Mouse (Mus musculus): ENCODE measurements around the gene Gm5640. TPM values are rescaled to one million over a fixed set of nuclear protein-coding genes. Genes with fewer than 3 reads are reported as not detected.
"Not testable (repeated sequence)": the region's sequence is repeated elsewhere in the genome, so short reads cannot be mapped to it uniquely, and the experiment has no call there.

The Gm5640 gene
- under 1 TPM in 1 of 2 experiments, not detected in 1; 0.40 TPM for total RNA-seq (2021)

DNA sequence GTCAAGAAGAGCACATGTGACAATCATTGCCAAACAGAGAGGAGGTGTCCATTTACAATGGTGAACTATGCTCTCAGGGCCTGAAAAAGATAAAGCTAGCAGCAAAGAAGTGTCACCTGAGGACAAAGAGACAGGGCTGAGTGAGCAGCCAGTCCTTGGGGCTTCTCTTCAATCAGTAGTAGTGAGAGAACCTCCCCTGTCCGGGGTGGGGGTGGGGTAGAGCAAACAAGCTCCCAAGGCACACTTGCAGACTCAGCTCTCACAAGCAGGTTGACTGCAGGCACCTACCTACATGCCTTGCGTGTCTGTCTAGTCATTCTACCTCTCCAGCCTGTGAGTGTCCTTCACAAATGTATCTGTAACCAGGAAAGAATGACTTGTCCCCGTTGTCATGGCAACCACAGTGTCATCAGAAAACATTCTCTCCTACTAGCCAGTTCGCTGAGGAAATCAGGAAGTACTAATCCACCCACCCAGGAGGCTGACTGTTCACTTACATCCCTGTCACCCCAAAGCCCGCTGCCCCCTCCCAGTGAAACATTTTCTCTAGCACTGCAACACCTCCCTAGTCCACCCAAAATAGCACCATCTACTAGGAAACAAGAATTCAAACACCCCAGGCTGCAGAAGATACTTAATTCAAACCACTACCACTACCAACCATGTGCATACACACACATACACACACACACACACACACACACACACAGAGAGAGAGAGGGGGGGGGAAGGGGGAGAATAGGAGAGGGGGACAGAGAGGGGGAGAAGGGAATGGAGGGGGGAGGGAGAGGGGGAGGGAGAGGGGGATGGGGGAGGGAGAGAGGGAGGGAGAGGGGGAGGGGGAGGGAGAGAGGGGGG, at the start of gene Gm5640:
Gene Gm5640 (minus strand): TSS at position 170 of the 858 bp plus-strand sequence.
- intact Hi-C loops (cut with DNase I); DNase-seq: not testable (repeated sequence)

DNA sequence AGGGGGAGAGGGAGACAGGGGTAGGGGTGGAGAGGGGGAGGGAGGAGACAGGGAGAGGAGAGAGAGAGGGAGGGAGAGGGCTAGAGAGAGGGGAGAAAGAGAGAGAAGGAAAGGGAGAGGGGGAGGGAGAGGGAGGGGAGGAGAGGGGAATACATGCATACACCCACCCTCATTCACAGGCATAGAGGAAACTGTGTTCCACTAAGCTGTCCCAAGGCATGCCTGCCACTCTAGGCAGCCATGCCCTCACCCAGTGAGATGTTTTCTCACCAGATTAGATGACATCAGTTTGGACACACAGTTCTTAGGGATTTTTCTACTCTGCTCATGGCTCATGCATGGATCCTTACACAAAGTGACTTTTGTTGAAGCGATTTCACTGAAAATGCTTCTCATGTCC, 958 bp upstream of the Gm5640 start:
- DNase-seq; intact Hi-C loops (cut with DNase I): not testable (repeated sequence)

DNA sequence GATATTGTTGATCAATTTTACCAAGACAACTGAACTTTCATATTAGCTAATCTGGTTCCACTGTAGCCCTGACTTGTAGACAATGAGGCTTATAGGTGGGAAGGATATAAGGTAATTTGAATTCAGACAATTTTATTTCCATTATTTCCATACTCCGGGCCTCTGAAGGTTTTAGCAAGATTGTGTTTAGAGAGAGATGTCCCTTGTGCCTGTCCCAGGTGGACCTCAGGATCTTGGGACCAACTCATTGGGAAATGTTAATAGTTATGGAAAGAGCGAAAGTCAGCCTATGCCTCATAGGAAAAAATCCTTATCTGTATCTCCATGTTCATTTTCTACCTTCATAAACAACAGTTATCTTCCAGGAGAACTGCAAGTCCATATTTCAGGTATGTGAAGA, 53.1 kb downstream of the Gm5640 start, which contains the start of gene Olfr1325:
Gene Olfr1325 (plus strand): TSS at position 301 of the 400 bp plus-strand sequence.
- no peak for DNase-seq
- intact Hi-C loops (cut with DNase I): no loop called here

Other genes starting within 250 kb of the Gm5640 start
- gene G6pdx, start 216.4 kb downstream of the Gm5640 start, total RNA-seq (2021): 10 to 100 TPM; 48.4 to 50.7 TPM
- not detected for gene Gm6880, start 164.2 kb downstream of the Gm5640 start, total RNA-seq (2021)
- gene Olfr1326-ps1, start 70.7 kb downstream of the Gm5640 start, total RNA-seq (2021): not detected
- not detected for gene Olfr1325, start 53.0 kb downstream of the Gm5640 start, total RNA-seq (2021)
- gene Gm6890, start 95.3 kb upstream of the Gm5640 start, total RNA-seq (2021): not detected
- under 1 TPM; 0.14 to 0.22 TPM for gene Gm5936, start 191.6 kb upstream of the Gm5640 start, total RNA-seq (2021)

Measured in left cerebral cortex, postnatal 4 days (tissue).